Mouse (Mus musculus): ENCODE measurements around the gene Dennd2a.
A peak's percentile ranks its signal among the peaks of the same experiment; 100 is the strongest.

Gene Dennd2a

DNA sequence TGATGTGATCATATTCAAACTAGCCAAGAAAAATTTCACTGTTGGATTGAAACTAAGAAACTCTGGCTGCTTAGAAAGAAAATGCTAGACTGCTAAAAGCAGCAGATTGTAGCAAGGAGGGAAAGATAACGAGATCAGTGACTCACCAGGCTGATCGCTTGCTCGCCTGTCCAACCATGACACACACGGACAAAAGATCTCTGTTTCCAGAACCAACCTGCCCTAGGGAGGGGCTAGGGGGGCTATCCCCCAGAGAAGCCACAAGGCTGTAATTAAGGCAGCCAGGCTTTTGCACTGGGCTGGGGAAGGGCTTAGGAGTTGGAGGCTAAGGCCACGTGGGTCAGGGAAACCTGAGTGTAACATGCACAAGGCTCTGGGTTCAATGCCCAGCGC, 41.9 kb downstream of the Dennd2a start:
- DNase-seq (ENCODE audit: low spot score in 2 of 2), result no peak

DNA sequence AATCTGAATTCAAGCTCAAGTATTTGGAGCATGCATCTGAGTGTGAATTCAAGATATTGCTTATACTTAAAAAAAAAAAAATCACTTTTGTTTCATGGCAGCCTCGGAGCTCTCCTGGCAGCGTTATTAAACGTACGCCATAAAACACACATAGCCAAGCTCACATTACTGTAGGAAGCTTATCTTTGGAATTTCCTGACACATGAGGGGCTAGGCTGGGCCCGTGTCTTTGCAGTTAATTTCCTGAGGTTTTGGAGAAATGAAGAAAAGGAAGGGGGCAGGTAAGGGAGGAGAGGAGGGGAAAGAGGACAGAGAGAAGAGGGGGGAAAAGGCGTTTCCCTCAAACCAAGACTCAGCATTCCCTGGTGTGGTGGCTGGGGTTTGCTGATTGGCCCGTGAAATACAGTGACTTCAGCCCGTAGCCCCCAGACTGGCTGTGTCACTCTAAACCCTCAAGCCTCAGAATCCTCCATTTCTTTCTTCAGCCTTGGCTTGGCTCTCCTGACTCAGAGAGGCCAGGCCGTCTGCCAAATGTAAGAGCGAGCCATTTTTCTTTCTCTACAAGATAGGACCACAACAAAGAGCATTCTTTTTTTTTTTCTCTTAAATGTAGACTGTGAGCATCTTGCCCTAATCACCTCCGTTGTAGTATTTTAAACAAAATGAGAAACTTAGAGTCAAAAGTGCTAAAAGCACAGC, 42.5 kb downstream of the Dennd2a start:
- no peak for DNase-seq (ENCODE audit: low spot score in 2 of 2)

DNA sequence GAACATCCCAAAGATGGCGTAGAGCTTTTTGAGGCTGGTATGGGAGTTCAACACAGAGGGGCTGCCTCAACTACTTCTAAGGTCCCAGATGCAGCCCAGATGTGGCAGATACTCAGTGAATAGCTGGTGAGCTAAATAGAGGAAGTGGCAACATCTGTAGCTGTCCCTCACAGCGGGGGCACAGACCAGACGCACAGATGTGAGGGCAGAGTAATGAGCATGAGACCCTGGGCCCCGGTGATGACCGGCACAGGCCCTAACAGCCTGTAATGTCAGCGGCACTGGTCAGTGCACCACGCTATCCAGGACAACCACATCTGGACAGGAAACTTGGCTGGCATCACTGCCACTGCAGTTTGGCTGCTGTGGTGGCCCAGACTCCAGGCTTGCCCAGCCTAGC, 54.2 kb downstream of the Dennd2a start:
- DNase-seq (ENCODE audit: low spot score in 2 of 2), result no peak

- DNase-seq (ENCODE audit: low spot score in 2 of 2), result no peak
Observed at GRCm38 (mm10) chr6:39497165-39497564, 60.5 kb downstream of the Dennd2a start.

- DNase-seq (ENCODE audit: low spot score in 2 of 2), result peak; percentile 50 to 60
Observed at GRCm38 (mm10) chr6:39493129-39493714, 64.4 kb downstream of the Dennd2a start.

- DNase-seq (ENCODE audit: low spot score in 2 of 2), result no peak
Observed at GRCm38 (mm10) chr6:39492161-39492560, 65.5 kb downstream of the Dennd2a start.

- DNase-seq (ENCODE audit: low spot score in 2 of 2), result no peak
Observed at GRCm38 (mm10) chr6:39491203-39491602, 66.5 kb downstream of the Dennd2a start.

- no peak for DNase-seq (ENCODE audit: low spot score in 2 of 2)
Observed at GRCm38 (mm10) chr6:39488292-39488691, 69.4 kb downstream of the Dennd2a start.

- no peak for DNase-seq (ENCODE audit: low spot score in 2 of 2)
Observed at GRCm38 (mm10) chr6:39483656-39484055, 74.0 kb downstream of the Dennd2a start.

DNA sequence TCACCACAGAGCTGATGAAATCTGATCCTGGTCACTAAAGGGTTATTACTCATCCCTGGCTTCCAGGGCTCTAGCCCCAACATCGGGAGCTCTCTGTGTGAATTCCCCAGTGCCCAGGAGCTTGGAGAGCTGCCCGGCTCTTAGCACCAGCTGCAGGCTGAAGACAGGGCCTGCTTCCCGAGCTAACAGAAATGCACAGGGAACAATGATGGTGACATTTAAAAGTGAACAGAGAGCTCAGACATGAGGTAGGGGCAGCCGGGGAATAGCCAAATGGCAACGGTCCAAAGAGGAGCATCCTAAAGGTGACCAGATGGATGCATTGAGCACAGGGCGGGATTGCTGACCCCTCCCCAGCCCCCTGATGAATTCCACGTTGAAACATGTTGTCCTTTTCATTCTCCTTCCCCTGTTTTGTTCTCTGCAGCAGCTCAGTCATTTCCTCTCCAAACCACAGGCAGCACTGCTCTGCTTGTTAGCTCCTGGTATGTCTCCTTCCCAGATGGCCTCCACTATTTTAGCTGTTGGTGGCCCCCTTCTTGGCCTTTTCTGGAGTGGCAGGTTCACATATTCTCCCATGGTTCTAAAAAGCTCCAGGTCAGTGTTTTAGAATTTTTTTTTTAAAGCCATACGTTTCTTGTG, 79.0 kb downstream of the Dennd2a start:
- peak; percentile 44 for DNase-seq (ENCODE audit: low spot score in 2 of 2)

GRCm38 (mm10) chr6:39476617-39477016, 81.0 kb downstream of the Dennd2a start:
- DNase-seq (ENCODE audit: low spot score in 2 of 2), result no peak

- DNase-seq (ENCODE audit: low spot score in 2 of 2), result no peak
Observed at GRCm38 (mm10) chr6:39474424-39474823, 83.2 kb downstream of the Dennd2a start.

DNA sequence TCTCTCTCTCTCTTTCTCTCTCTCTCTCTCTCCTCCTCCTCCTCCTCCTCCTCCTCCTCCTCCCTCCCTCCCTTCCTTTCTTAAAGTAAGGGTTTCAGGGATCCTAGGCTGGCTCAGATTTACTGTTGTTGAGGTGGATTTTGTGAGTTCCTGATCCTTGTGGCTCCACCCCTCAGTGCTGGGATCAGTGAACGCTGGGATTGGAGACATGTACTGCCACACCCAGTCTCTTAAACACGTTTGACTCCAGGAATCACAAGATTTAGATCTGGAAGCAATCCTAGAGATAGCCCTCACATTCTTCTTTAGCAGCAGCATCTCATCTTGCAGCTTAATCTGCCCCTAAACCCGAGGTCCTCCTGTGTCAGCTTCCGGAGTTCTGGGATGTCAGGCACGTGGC, 84.8 kb downstream of the Dennd2a start:
- no peak for DNase-seq (ENCODE audit: low spot score in 2 of 2)

DNA sequence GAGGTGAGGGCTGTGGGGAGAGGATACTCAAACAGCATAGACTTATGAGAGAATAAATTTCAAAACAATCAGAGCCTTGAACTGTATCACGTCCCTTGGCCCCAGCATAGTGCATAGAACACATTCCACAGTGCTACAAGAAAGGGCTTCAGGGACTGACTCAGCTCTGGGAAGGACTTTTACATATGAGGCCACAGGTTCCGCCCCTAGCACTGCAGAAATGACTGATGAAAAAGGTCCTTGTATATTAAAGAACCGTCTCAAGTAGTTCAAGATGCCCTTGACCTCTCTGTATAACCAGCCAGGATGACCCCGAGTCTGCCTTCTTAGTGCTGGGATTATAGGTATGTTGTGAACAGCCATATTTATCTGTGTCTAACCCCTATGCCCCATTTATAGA, 85.4 kb downstream of the Dennd2a start:
- no peak for DNase-seq (ENCODE audit: low spot score in 2 of 2)

DNA sequence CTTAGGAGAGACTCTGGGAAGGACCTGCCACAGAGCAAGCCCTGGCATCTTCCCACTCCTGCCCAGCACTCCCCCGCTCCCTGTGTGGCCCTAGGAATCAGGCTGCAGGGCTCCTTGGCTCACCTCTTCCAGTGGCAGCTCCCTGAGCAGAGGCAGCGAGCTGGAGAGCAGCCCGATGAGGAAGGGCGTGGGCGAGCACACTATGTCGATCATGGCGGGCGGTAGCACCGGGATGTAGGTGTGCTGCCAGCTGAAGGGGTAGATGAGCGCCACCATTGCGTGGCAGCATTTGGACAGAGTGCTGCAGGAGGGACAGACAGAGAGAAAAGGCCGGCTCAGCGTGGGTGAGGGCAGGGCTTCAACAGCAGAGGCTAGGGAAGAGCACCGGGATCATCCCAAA, 87.6 kb downstream of the Dennd2a start:
- DNase-seq (ENCODE audit: low spot score in 2 of 2), result no peak

DNA sequence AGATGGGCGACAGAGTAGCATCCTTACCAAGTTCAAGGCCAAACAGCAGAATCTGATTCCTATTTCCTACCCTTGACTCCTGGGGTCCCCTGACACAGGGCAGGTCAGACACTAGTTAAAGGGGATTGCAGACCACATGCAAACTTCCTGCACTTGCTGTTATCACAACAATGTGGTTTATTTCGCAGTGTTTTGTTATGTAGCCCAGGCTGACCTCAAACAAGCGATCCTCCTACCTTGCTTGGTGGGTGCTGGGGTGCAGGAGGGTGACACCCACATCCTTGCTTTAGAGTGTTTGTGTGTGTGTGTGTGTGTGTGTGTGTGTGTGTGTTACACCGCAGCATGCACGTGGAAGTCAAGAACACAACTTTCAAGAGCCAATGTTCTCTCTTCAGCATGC, 88.2 kb downstream of the Dennd2a start:
- DNase-seq (ENCODE audit: low spot score in 2 of 2), result no peak

- peak; percentile 44 to 76 for DNase-seq (ENCODE audit: low spot score in 2 of 2)
Observed at GRCm38 (mm10) chr6:39462621-39463538, 94.8 kb downstream of the Dennd2a start.

DNA sequence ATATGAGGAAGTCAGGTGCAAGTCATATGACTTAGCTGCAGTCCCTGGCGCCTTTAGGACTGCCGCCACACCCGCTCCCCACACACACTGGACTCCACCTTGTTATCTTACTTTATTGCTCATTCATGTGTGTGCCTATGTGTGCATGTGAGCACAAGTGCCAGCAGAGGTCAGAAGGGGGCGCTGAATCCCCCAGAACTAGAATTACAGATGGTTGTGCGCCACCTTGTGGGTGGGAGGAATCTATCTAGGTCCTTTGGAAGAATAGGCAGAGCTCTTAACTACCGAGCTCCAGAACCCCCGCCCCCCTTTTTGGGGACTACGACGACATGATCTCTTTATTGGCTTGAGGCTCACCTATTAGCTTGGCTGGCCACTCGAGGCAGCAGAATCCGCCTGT, 97.6 kb downstream of the Dennd2a start:
- DNase-seq (ENCODE audit: low spot score in 2 of 2), result no peak

- DNase-seq (ENCODE audit: low spot score in 2 of 2), result no peak
Observed at GRCm38 (mm10) chr6:39455339-39456160, 102.1 kb downstream of the Dennd2a start.

DNA sequence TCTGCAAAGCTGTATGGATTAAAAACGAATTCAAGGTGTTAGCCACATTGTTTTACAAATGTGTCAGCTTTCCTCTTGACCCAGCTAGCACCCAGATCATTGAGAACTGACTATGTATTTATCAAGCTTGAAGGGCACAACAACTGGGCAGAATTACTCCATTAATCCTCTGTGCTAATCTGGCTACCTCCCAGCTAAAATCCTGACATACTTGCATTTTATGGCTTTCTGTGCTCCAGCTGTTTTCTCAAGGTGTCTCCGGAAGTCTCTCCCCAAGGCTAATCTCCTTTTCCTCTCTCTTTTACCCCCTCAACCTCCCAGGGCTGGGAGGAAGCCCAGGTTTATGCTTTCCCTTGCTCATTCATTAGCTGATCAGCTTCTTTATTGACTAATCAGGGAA, 103.1 kb downstream of the Dennd2a start:
- no peak for DNase-seq (ENCODE audit: low spot score in 2 of 2)

GRCm38 (mm10) chr6:39453564-39453963, 104.1 kb downstream of the Dennd2a start:
- DNase-seq (ENCODE audit: low spot score in 2 of 2), result no peak
